Mouse (Mus musculus): ENCODE results near the gene Klf12.
"Not testable (repeated sequence)": the region's sequence is repeated elsewhere in the genome, so short reads cannot be mapped to it uniquely, and the experiment has no call there.

Gene Klf12

GRCm38 (mm10) chr14:99886503-99886902 is 398.0 kb downstream of the Klf12 start:
- no peak for DNase-seq (ENCODE audit: low read depth, low spot score)

DNA sequence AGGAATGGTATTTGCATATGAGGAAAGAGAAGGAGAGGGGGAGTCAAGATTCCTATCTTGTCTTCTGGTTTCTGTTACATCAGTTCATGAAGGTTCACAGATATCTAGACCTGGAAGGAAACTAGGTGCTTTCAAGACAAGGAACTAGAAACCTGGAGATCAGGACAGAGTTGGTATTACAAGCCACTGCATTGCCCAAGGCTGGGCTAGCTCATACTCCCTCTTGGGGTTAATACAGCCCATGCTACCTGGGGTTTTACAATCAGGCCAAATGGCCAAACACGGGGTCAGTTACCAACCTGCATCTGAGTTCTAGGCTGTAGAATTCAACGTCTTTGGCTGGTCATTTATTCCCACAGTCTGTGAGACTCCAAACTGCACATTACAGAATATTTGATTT is 398.9 kb downstream of the Klf12 start:
- DNase-seq (ENCODE audit: low read depth, low spot score): no peak

DNA sequence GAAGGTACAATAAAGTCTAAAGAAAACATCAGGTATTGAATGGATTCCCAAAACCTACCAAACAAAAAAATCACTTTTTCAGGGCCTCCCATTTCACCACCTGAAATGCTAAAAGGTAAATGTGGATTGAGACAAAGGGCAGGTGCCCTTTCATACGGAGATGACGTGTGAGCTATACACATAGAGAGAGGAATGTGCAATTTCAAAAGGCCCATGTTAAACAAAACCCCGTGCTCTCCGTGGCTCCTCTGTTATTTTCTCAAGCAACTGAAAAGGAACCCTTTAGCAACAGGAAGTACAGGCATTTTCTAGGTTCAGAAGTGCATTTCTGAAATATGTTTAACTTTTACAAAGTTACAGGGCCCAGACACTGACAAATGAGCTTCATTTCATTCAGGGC is 399.4 kb downstream of the Klf12 start:
- no peak for DNase-seq (ENCODE audit: low read depth, low spot score)

- DNase-seq (ENCODE audit: low read depth, low spot score): no peak
Measured at GRCm38 (mm10) chr14:99876791-99877578, 407.5 kb downstream of the Klf12 start.

DNA sequence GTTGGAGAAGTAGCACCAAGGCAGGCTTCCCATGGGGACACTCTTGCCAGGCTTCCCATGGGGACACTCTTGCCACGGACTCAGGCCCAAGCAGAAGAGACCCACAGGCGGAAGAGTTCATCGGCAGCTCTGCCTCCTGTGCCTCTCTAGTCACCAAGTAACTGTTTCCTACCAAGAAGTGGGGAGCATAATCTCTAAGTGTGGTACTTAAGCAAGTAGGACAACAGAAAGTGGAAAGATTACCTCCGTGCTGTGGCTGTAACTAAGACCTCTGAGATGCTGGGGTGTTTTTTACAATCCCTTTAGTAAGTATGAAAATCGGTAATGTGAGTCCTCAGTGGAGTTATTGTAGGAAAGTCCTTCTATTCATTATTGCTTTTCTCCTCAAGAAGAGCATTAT is 410.8 kb downstream of the Klf12 start:
- DNase-seq (ENCODE audit: low read depth, low spot score): no peak

DNA sequence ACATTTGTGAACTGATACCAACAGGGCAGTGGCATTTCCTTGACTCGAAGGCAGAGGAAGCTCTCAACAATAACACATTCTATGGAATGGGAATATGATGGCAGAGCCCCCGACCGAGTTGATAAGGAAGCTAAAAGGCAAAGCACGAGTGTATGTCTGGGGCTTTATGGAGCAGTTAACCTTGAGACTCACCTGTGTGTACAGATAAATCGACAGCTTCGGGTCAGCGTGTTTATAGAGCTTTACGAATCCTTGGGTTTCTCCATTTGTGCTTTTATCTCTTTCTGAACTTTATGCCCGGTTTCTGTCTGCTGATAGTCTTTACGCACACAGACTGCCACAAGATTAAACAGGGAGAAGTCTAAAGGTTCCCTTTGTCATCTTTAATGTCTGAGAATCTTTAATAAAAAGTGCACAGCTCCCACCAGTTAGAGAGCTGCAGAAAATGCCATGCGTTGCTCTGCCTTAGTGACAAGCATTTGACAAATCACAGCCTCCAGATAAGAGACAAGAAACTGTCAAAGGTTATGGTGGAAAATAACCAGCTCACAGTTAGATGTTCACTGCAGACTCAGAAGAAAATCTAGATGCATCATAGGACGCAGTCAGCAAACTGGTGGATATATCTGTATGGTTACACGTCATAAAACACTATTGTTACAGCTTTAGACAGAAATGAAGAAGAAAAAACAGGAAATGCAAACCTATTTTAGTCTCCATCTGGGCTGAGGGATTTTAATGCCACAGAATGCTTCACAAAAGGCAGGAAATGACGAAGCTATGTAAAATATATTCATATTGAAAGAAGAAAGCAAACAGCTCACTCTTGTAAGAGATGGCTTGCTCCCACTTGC is 428.1 kb downstream of the Klf12 start:
- peak; percentile 55 for DNase-seq (ENCODE audit: low read depth, low spot score)

GRCm38 (mm10) chr14:99854467-99854807 is 430.0 kb downstream of the Klf12 start:
- DNase-seq (ENCODE audit: low read depth, low spot score): not testable (repeated sequence)

DNA sequence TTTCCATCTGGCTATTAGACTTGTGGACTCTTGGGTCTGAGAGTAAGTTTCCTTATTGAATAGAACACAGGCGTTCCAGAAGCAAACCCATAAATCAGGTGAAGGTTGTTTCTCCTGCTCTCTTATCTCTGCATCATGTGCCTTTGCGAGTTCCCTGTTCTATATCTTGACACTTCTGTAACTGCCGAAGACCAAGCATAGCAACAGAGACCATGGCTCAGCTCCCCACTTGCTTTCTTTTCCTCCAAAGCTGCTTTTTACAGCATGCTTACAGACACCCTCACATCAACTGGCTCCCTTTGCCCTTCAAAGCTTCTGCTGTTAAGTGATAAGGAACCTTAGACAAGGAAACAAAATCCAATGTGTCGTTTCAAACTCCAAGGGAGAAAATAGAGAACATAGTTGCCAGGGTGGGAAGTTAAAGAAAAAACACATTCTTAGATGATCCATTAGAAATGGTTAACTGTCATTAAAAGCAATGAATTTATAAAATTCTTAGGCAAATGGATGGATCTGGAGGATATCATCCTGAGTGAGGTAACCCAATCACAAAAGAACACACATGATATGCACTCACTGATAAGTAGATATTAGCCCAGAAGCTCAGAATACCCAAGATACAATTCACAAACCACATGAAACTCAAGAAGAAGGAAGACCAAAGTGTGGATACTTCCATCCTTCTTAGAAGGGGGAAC is 430.6 kb downstream of the Klf12 start:
- not testable (repeated sequence) for DNase-seq (ENCODE audit: low read depth, low spot score)

DNA sequence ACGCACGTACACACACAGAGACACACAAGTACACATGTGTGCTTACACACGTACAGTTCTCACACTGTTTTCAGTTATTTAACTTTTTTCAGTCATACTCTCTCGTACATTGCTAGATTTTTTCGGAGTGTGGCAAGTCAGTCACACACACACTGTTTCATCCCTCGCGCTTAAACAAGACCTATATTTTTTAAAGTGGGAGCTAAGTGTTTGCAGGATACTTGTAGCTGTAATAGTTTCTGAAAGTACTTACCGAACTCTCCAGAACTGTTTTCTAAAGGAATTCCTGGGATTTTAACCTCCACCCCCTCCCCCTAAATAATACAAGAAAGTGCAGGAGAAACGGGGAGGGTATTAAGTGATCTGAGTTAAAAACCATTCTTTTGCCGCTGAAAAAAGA is 434.1 kb downstream of the Klf12 start:
- DNase-seq (ENCODE audit: low read depth, low spot score): no peak

DNA sequence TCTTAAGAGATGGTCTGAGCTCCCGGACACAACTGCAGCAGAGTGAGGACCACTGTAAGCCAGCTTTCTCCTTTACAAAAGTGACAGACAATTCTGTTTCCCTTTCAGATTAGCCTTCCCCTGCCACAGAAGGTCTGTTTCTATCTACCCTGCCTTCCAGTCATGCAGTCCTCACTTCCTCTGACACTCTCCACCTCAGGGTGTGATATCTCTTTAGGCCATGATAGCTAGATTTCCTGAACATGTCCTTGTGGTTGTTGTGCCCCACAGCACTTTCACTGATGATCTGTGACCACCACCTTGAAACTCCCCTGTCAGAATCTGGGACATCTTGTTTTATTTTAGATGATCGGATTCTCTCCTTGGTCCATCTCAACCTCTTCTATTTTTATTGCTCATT is 437.0 kb downstream of the Klf12 start:
- no peak for DNase-seq (ENCODE audit: low read depth, low spot score)

DNA sequence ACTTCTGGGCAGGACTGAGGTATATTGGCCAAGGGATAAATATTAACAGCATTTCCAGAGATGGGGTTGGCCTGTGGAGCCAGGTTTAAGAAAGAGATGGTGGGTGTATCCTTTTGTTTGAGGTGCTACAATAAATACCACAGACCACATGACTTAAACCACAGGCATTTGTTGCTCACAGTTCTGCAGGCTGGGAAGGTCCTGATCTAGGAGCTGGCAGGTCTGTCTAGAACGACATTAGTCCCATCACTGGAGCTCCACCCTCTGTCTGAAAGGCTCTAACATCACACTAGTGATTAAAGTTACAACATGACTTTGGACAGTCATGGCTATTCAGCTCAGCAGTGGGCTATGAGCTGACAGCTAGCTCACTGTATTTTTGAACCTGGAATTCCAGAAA is 457.8 kb downstream of the Klf12 start:
- DNase-seq (ENCODE audit: low read depth, low spot score): no peak
